Mouse (Mus musculus): Measurements from ENCODE around the gene 6030408B16Rik.

- TF ChIP-seq TAL1 (IDR thresholded peaks at IDR 0.05; ENCODE audit: low read length), result no peak
- TF ChIP-seq GATA1 (IDR thresholded peaks at IDR 0.05; ENCODE audit: low read length), result no peak
Measured at GRCm38 (mm10) chr15:101279430-101279999, 13.5 kb upstream of the 6030408B16Rik start.

All from erythroblast, embryonic 14.5 days (primary cell).